Mouse (Mus musculus): Measurements from ENCODE around the gene Spata31d1a.

Gene Spata31d1a

DNA sequence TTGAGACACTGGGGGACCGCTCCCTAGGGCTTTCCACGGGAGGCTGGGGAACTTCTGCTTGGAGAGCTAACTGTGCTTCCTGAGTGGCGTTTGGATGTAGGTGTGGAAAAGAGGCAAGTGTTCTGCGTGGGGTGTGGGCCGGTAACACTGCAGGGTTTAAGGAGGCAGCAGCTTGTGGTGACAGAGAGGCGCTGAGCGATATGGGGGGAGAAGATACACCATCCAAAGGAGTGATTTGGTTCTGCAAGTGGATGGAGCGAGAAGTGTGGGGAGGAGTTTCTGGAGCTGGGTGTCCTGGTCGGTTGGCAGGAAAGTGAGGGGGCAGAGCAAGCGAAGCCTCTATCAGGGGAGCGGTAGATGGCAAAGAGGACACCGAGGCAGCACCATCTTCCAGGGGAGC, 6.6 kb downstream of the Spata31d1a start:
- no peak for DNase-seq (ENCODE audit: low read depth, low spot score)

DNA sequence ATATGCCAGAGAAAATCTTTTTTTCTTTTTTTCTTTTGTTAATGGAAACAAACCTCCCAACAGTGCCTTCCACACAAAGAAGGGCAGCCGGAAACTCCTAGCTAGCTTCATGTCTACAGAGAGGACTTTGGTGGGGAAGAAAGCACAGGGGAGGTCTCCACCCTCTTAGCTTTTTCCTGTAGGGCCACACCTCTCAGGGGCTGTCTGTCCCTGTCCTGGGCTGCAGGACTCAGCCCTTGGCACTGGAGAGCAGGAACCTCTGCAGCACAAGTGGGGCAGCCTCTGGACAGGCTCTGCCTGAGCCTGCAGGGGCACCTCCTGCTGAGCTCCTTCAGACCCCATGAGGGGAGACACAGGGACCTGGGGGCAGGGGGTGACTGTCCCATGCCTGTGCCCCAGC, 10.0 kb downstream of the Spata31d1a start:
- DNase-seq (ENCODE audit: low read depth, low spot score) = peak; percentile 18

DNA sequence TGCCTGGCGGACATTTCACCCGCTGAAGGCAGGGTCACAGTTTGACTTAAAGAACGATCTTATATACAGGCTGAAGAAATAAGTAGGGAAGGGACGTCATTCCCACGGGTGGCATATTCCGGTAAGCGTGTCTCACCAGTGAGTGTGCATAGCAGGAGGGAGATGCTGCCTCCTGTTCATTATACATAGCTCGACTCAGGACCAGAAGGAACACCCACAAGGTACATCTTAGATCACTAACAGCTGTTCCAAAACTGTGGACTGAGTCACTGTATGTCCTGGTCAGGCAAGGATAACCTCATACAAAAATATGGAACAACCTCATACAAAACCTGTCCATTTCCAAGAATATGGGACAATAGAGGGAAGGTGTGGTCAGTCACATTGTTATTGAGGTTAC, 11.0 kb downstream of the Spata31d1a start:
- no peak for DNase-seq (ENCODE audit: low read depth, low spot score)

DNA sequence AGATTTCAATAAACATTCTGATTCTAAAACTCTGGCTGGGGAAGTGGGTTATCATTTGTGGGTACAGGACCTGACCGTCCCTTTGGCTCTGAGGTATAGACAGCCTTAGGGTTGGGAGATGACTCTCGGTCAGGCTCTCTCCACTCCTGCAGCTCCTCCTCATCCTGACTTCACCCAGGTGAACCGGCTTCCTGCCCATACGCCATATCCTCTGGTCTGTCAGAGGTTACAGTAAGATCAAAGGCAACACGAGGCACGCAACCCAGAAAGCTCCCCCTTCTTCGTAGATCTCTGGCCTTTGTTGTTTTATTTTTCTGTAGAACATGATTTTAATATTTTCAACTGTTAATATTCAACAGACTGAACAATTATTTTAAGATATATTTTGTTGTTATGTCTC, 14.3 kb downstream of the Spata31d1a start:
- DNase-seq (ENCODE audit: low read depth, low spot score) = no peak

DNA sequence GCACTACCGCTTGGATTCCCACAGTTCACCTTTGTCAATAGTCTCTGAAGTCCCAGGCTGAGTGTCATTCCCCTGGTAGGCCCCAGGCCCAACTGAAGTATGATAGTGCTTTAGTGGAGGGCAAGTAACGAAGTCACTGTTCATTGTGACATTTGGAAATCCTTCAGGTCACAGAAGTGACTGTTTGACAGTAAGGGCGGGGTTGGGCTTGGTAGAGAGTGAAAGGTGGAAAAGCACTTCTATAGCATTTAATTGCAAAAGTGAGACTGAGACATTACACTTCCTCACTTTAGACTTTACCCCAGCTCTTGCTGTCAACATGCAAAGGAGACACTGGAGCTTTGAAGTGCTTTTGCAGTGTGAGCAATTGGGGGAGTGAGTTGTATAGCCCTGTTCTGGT, 16.1 kb downstream of the Spata31d1a start, which contains the start of gene 4921517D22Rik:
TSS of gene 4921517D22Rik (minus strand) at position 101 of the 400 bp plus-strand sequence.
- DNase-seq (ENCODE audit: low read depth, low spot score) = no peak

DNA sequence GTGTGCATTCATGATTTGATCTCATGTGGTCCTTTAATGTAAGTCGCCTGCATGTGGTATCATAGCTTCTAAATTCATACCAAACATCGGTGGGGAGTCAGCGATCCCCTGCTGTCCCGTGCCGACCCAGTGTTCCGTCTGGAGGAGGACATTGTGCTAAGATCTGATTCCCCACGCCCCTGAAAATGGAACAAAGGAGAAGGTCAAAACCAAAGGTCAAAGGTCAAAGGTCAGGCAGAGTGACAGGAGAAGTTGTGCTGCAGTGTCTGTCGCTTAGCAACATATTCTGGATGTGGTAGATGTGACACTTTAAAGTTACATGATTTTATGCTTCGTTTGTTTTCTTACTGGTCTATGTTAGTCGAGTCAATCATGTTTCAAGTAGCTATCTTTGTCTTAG, 18.7 kb downstream of the Spata31d1a start:
- DNase-seq (ENCODE audit: low read depth, low spot score) = peak; percentile 70

DNA sequence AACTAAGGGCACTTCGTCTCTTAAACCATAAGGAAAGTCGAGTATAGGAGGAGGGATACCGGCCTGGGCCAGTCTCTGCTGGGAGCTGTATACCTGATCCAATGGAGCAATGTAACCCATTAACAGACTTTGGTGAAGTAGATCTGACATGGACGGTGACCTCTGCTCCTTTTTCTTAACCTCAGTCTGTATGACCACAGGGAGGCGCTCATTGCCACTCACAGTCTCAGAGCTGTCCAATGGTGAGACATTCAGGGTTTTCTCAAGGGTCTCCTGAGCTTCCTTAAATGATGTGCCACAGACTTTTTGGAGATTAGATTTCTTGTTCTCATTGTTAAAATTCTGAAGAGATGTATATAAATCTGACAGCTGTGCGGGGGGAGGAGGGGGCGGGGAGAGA, 19.6 kb downstream of the Spata31d1a start:
- DNase-seq (ENCODE audit: low read depth, low spot score) = peak; percentile 56

DNA sequence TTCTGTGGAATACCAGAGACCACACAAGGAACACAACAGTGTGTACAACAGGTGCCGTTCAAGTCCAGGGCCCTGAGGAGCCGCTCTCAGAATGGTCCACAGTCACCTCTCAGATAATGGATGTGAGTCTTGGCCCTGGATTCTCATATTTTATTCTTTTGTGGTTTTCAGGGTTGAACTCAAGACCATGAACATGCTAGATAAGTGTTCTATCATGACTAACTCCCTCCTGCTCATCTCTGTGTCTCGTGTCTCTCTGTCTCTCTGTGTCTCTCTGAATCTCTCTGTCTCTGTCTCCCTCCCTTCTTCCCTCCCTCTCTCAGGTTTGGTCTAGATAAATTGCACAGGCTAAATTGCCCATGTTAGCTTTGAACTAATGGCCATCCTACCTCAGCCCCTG, 20.3 kb downstream of the Spata31d1a start:
- no peak for DNase-seq (ENCODE audit: low read depth, low spot score)

DNA sequence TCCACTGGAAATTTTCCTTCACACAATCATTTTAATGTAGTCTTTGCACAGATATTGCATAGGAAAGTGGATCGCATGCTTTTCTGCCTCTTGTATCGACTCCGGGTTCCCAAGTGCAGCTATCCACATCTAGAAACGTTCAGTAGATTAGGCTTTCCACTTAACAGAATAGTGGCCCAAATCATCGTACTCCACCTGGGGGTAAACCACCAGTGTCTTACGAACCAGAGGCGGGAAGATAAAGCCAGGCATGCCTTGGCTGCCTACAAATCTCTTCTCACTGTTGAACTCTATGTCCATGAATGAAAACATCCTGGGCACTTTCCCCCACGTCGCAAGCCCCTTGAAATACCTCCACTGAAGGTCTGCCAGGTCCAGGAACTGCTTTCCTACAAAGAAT, 20.8 kb downstream of the Spata31d1a start:
- DNase-seq (ENCODE audit: low read depth, low spot score) = no peak

DNA sequence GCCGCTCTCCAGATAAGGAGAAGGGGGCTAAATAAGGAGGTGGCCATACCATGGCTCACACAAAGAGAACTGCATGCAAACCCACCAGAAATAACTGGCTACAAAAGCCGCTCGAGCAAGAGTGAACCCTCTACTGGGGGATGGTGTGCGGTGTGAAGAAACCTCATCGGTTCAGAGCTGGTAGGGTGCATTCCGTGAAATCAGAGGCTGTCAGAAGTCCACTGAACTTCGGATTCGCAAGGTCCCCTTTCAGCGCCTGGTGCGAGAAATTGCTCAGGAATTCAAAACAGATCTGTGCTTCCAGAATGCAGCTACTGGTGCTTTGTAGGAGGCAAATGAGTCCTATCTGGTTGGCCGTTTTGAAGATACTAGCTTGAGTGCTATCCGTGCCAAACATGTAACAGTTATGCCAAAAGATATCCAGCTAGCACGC, 21.8 kb downstream of the Spata31d1a start:
- DNase-seq (ENCODE audit: low read depth, low spot score) = no peak

DNA sequence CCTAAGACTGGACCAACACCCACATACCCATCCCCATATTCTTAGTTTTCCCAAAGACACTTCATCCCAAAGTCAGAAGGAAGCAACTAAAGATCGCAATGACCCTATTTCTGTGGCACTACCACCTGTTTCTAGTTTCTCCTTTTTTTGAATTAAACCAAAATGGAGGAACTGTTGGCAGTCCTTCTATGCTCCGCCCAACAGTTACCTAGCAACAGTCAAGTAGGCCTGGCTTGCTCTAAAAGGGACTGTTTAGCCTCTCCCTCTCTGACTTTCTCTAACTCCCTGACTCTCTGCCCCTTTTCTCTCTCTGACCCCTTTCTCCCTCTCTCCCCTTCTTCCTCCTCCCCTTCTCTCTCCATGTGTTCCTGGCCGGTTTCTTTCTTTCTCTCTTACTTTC, 24.9 kb downstream of the Spata31d1a start:
- DNase-seq (ENCODE audit: low read depth, low spot score) = peak; percentile 73

DNA sequence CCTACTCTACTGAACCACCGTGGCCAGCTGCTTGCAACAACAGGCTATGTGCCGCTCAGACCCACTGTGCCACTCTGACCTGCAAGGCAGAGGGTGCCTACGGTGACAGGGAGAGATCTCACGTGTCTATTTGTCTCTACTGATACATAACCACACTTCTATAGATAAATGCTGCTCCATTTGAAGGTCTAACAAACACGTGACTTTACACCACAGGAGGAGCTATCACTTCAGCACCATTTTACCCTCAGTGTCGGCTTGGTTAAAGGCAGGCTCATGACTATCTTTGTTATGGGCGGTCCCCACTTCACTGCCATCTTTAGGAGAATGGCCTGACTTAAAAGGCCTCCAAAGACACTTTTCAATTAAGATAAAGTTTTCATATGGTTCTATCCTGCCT, 27.5 kb downstream of the Spata31d1a start:
- DNase-seq (ENCODE audit: low read depth, low spot score) = peak; percentile 79

DNA sequence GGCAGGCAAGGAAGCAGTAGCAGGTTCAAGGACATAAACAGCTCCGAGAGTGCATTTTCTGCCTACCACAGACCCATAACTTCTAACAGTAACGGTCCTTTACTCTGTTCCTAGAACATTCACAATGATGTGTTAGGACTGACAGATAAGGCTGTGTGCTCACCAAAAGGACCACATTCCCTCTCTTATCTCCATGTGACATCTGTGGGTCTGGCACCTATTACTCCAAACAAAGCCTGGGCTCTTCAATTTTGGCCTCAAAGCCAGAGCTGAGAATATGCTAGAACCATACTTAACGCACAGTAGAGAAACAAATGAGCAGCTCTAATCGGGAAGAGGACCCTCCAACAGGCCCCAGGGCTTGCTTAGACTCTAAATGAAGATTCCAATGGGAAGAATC, 30.2 kb downstream of the Spata31d1a start:
- no peak for DNase-seq (ENCODE audit: low read depth, low spot score)

DNA sequence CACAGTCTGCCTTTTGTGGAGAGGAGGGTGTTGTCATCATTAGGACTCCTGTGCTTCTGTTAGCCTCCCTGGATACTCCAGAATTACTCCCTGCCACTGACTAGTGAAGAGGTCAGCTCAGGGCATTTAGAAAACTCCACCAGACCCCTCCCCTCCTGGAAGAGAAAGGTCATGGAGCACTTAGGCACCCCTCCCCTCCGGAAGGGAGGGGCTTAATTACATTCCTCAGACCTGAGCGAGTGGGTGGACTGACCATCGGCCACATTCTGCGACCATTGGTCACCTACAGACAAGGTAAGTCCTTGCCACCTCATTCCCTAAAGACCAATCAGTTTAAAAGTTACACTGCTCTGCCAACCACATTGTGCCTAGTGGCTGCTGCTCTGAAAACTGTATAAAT, 30.8 kb downstream of the Spata31d1a start:
- peak; percentile 77 for DNase-seq (ENCODE audit: low read depth, low spot score)

DNA sequence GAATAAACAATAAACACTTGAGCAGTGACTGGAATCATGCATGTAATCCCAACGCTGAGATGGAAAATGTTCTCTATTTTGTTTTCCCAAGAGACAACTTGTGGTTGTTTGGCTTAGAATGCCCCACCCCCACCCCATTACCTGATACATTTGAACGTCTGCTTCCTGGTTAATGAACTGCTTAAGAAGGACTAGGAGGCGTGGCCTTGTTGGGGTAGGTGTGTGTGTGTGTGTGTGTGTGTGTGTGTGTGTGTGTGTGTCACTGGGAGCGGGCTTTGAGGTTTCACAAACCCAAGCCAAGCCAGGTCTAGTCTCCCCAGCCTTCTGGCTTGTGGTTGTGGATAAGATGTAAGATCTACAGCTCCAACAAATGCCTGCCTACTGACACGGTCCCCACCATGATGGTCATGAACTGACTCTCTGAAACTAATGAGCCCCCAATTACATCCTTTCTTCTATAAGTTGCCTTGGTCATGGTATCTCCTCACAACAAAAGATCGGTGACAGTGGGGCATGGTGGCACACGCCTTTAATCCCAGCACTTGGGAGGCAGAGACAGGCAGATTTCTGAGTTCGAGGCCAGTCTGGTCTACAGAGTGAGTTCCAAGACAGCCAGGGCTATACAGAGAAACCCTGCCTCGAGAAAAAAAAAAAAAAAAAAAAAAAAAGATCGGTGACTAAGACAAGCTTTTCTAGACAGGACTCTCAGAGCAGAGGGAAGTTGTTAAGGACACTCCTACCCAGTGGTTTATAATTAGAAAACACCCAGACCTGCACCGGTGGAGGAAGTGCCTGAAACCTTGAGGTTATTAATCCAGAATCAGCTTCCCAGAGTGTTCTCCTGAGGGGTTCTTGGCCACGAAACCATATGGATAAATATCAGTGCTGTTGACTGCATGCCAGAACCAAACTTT, 33.6 kb downstream of the Spata31d1a start:
- peak; percentile 69 for DNase-seq (ENCODE audit: low read depth, low spot score)

DNA sequence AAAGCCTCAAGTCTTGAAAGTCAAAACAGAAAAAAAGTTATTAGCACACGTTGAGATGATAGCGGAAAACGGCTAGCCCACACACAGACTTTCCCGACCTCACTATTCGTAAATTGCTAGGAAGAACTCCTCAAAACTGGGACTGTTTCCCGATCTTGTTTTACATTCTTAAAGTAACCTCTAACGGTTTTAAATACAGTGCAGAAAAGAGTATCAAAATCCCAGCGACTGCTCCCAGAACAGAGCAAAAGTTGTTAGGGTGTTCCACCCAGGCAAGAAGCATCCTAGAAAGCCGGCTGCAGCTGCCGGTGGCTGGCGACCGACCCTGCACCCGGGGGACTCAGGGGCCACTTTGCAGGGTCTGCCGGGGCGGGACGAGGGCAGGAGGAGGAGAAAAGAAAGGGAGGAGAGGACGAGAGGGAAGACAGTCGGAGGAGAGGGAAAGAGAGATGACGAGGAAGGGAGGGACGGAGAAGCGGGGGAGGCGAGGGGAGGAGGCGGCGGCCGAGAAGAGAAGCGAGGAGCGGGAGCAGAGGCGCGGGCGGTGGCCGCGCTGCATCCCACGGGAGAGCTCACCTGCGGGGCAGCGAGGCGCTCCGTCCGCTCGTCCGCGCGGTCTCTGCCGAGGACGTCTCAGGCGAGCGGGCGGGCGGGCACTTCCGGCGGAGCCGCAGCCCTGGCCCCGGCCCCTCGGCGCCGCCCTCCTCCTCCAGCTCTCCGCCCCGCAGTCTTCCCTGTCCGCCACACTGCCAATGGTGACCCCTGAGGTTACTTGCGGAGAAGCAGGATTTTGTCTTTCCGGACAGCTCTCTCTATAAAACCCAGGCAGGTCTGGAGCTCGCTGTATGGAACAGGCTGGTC, 34.7 kb downstream of the Spata31d1a start, which contains the start of gene Golm1:
TSS of gene Golm1 (minus strand) at position 661 of the 861 bp plus-strand sequence.
- DNase-seq (ENCODE audit: low read depth, low spot score) = peak; percentile 67

DNA sequence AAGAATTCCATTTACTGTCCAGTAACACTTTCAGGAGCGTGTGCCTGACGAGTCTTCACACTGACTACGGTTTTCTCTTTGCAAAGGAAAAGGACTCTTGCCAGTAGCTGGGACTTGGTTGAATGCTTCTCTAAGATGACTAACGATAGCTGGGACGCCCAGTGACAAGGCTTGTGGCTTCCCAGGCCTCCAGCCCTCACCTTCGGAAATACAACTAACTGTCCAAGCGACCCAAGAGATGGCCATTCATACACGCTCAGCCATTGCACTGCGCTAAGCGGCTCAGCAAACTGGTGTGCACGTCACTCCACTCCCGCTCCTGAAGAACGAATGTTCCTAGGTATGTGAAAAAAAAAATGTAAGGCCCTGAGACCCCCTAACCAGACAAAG, 35.4 kb downstream of the Spata31d1a start:
- DNase-seq (ENCODE audit: low read depth, low spot score) = no peak

DNA sequence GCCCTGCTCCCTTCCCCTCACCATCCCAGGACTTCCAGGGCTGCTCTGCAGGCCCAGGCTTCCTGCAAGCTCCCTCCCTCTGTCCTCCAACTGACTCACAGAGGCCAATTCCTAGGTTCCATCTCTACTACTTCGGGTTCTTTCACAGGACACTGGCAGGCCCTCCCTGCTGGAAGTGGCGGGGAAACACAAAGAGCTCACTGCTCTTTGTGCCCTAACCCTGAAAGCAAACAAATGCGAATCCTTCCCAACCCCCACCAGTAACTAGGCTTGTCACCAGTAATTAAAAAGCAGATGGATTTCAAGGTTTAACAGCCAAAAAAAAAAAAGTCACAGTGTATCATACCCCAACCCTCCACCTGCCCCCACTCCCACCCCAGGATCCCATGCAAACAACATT, 35.9 kb downstream of the Spata31d1a start:
- no peak for DNase-seq (ENCODE audit: low read depth, low spot score)

DNA sequence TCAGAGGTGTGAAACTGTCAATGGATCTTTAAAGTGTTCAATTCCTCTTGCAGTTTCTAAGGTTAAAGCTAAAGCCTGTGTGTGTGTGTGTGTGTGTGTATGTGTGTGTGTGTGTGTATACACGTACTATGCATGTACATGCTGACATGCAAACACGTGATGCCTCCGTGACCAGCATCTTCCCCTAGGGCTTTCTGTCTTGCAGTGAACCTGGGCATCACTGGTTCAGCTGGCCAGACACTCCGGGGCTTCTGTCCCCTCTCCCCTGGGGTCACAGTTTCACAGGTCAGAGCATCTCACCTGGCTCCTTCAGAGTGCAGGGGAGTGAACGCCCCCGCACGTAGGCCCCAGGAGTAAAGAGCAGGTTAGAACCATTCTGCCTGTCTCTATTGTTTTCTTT, 36.5 kb downstream of the Spata31d1a start:
- no peak for DNase-seq (ENCODE audit: low read depth, low spot score)

DNA sequence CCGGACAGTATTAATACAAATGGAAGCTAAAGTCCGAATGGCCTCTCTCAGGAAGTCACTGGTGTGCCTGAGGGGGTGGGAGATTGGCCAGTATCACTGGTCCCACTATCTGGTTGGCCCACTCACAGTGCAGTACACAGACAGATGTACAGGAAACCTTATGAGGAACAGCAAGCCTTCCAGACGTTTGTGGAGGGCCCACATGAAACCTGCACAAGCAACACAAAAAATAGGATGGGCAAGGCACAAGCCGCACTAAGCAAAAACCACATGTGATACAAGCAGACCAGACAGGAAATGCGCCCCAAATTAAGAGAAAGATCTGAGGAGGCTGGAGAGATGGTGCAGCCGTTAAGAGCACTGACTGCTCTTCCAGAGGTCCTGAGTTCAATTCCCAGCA, 37.9 kb downstream of the Spata31d1a start:
- DNase-seq (ENCODE audit: low read depth, low spot score) = no peak

DNA sequence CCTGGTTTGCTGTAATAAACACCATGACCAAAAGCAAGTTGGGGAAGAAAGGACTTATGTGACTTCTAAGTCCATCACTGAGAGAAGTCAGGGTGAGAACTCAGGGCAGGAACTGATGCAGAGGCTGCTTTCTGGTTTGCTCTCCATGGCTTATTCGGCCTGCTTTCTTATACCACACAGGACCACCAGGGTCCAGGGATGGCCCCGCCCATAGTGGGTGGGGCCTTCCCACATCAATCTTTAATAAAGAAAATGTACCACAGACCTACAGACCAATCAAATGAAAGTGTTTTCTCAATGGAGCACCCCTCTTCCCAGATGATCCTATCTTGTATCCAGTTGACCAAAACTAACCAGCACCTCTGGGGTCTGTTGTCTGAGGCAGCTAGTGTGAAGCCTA, 38.6 kb downstream of the Spata31d1a start:
- peak; percentile 46 for DNase-seq (ENCODE audit: low read depth, low spot score)

DNA sequence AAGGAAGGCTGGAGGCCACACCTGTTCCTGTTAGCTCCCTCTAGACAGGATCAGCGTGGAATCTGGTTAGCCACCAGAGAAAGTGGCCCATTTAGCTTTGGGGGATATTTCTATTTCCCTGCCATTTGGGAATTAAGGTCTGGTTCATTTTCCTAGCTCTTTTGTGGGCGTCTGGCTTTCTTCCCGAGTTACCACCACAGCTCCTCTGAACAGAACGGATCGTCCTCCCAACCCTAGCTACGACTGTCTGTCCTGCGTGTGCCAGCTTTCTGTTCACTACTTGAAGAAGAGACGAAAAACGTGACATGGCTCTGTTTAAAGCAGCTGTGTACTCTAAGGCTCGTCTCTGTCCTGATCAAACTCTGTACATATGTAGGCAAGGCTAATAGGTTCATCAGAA, 40.2 kb downstream of the Spata31d1a start:
- DNase-seq (ENCODE audit: low read depth, low spot score) = no peak

Data from ZHBTc4 (cell line).